Mouse (Mus musculus): ENCODE data around the gene Trim39. TPM values are rescaled to one million over a fixed set of nuclear protein-coding genes. Genes with fewer than 3 reads are reported as not detected.

The Trim39 gene
- total RNA-seq (2021), result 10 to 100 TPM; 22.3 to 23.0 TPM
- long read RNA-seq, experiment 1, partial matches to known transcripts, result 0 of 5 reads
- long read RNA-seq, experiment 1, other reads (novel, unspliced or antisense), result 1 of 5 reads
- long read RNA-seq, experiment 2, transcript Trim39-203 (7 exons, 3,204 nt), result major isoform, 8 of 23 reads
- long read RNA-seq, experiment 2, transcript Trim39-202 (5 exons, 1,465 nt), result minor isoform, 5 of 23 reads
- long read RNA-seq, experiment 2, partial matches to known transcripts, result 6 of 23 reads
- long read RNA-seq, experiment 2, other reads (novel, unspliced or antisense), result 3 of 23 reads

DNA sequence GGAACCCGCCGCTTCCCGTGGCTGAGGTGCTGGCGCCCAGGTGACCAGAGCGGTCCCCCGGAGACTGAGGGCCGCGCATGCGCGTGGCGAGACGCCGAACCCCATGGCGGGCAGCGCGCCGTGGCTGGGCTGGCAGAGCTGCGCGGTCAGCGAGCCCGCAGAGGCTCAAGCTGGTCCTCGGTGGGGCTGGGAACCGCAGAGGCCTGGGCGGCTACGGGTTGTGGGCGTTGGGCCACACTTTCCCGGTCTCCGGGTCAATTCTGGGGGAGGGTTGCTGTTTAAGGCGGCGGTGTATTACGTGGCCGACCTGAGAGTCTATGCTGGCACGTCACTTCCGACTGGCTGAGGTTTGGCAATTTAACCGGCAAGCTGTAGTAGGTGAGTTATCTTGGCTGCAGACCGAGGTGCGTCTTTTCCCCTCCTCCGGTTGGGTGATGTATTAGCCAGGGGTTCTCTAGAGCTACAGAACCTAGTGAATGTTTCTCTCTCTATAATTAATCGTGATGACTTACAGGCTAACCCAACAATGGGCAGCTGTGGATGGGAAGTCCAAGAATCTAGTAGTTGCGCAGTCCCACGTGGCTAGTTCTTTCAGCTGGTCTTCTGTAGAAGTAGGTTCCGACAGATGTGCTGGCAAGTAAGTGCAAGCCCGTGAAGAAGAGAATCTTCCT, at the start of gene Trim39:
Gene Trim39, minus strand, starts transcription at position 662 of the 671 bp plus-strand sequence.
- DNase-seq (ENCODE audit: low spot score in 2 of 2), result peak in 1 of 2 experiments; percentile 73

DNA sequence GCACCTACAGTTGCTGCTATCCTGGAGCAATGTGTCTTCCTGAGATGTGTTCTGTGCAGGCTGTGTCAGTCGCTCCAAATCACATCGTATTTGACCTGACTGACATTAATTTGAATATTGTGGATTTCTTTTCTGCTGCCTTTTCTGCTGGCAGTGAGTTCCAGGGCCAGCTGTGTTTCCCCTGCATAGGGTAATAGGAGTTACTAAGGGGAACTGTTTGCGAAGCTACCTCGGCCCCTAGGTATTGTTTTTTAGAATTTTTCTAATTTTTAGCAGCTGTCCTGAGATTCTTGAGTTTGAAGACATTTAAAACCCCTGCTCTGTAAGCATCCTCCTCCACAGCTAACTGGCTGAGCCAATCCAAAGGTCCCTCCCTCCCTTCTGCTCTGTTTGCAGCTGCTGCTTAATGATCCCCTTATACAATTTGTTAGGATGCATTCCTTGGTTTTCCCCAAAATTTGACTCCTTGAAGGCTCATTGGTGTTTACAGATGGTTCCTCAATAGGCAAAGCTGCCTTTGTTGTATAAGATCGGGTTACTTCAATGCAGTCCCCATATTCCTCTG, 43.7 kb upstream of the Trim39 start:
- no peak for DNase-seq (ENCODE audit: low spot score in 2 of 2)

DNA sequence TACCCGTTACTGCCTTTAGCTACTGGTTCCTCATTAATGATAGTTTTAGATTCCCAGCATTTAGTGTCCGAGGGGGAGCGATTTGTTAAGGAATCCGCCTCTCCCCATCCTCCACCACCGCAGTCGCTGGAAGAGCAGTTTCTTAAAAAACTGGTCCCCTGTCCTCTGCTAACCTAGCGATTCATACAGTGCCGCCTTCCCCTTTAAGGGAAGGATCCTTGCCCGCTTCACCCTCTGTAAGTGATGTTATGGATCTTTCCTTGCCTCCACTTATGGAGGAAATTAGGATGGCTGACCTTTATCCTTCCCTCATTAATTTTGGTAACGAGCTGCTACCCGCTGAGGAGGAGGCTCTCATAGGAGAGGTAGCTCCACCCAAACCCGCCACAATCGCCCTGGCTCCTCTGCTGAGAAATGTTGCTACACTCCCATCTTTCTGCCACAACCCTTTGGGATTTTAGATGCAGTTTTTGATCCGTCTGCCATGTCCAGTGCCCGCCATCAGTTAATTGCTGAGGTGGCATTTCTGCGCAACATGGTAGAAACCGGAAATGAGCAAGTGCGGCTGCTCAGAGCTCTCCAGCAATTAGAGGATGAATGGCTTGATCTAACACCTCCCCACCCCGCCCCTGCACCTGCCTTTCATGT, 43.1 kb upstream of the Trim39 start:
- DNase-seq (ENCODE audit: low spot score in 2 of 2), result peak in 1 of 2 experiments; percentile 8

DNA sequence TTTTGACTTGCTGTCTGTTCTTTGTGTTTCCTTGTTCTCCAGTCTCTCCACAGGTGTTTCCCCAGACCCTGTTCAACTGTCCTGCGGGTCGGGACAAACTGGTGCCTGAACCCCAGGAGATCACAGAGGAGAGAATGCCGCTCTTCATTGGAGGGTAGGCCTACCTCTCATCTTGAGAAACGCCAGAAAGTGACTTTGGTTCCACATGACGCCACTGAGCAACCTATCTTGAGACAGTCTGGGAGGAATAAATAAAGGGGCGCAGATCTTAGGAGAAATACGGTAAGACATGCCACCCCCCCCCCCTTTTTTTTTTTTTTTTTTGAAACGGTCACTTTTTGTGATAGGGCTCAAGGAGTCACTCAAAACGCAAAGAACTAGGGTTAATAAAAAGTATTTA, 42.5 kb upstream of the Trim39 start:
- DNase-seq (ENCODE audit: low spot score in 2 of 2), result no peak

DNA sequence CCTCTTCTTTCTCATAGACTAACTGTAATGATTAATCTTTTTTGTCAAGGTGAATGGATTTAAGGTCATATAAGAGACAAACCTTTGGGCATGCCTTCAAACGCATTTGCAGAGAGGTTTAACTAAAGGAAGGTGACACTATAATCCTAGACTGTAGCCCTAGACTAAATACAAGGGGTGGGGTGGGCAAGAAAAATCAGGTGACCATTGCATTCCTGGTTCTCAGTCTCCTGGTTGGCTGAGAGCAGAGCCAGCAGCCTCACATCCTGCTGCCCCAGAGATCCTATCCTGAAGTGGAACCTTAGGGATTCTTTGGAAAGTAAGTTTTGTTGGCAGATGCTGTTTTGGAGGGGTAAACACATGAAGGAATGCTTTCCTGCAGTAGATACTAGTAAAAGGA, 37.2 kb upstream of the Trim39 start:
- no peak for DNase-seq (ENCODE audit: low spot score in 2 of 2)

DNA sequence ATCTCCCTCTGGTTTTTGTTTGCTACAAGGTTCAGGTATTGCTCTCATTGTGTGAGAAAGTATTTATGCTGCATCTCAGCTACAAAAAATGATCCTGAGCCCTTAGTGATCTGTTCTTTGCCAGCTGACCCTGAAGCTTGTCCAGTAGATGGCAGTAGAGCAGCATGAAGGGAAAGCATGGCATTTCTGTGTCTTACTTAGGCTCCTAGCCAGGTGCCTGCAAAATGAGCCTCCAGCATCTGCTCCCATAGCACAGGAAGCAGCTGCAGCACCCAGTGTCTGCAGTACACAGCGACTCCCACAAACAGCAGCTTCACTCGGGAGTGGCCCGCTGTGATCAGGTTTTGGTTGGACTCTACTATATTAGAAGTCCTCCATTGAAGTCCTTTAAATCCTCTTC, 36.8 kb upstream of the Trim39 start:
- peak in 1 of 2 experiments; percentile 42 for DNase-seq (ENCODE audit: low spot score in 2 of 2)

DNA sequence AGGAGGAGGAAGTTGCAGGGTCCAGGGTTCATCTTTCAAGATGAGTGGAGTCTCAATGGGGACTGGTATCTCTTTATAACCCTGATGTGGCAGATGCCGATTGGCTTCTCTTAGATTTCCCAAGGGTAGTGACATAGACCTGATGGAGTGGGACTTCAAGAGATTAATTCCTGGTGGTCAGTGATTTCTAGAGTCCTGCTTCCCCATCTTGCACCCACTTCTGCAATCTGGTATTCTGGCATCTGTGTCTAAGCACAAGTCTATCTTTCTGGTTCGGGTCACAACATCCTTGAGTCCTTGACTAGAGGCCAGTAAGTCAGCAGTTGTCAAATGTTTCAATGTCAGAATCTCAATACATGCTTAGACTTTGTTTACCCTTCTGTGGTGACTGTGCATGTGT, 14.3 kb upstream of the Trim39 start, which contains the start of gene H2-M10.2:
Gene H2-M10.2, minus strand, starts transcription at position 101 of the 400 bp plus-strand sequence.
- DNase-seq (ENCODE audit: low spot score in 2 of 2), result no peak

DNA sequence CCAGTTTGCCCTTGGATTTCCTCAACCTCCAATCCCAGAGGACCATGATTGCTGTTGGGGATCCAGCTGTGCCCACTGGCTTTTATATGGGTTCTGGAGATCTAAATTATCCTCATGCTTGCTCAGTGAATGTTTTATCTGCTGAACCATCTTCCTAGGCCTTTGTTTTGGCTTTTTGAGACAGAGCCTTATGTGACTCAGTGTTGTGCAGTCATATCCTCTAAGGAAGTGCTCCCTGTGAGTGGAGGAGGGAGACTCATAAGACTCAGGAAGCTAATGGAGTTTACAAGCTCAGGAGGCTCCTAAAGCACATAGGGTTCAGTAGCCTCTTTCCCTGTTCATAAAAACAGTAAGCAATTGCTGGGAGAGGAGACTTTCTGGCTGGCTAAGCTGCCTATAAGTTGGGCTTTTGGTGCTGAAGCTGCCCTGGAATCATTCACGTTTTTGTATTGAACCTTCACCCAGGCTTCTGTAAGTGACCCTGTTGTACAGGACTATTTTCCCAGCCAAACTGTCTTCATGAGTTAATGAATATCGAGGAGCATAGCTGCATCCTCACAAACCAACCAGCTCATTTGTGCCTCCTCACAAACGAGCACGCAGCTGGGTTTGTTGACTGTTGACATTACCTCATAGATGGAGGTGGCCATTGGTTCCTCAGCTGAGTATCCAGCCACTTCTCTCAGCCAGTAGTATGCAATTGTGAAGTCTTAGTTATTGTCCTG, 9.6 kb upstream of the Trim39 start:
- DNase-seq (ENCODE audit: low spot score in 2 of 2), result no peak

DNA sequence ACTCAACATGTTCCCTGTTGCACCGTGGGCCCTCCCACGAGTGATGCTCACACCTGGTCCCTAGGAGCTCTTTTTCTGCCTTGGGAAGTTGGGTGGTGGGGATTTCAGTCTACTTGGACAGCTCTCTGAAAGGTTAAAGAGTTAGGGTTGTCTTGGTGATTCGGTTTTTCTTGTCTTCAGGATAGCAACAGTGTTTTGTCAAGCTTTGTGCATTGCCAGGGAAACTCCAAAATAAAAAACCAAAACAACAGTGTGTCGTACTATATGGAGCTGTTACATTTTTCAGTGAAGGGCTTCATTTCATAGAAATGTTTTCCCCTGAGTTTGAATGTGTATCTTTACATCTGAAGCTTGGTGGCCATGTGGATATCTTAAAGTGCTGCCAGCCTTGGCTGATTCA, 2.7 kb upstream of the Trim39 start:
- DNase-seq (ENCODE audit: low spot score in 2 of 2), result no peak

DNA sequence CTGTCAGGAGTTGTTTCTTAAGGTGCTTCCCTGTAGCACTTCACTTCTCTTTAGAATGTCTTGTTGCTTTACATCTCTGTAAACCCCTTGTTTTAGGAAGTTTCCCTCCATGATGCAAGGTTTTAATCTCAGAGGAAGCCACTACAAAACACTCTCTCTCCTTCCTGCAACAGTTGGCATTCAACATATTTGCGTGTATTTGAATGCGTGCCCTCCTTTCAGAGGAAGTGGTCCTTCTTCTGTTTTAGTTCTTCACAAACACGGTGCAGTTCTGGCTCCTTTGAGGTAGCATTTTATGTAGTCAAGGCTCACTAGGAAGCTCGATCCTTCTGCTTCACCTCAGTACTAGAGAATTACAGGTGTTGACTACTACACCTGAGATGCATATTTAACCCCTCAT, 1.7 kb upstream of the Trim39 start:
- DNase-seq (ENCODE audit: low spot score in 2 of 2), result no peak

DNA sequence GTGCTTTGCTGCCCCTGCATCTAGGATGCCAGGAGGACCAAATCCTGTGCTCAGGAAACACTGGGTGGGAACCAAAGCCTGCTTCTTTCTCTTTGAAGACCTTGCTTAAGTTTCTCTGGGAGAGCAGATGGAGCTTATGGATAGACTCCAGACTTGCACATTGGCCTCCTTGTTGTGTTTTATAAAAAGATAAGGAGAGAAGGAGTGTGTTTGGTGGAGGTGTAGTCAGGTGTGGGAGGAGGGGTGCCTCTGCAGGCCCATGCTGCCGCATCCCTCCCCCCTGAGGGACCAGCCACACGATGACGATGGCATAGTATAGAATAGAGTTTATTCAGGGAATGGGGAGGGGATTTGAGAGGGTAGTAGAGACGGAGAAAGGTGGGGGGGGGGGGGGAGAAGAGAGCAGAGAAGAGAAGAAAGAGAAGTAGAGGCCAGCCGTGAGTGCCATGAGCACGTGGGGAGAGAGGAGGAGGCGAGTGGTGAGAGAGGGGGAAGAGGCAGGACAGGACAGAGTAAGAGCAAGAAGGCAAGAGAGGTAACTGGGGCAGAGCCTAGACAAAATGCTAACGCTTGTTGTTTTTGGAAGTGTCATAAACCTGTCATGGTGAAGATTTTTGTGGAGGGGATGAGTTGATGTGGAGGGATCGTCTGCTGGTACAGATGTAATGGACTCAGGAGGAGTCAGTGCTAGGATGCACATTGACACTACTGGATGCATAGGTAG, 758 bp upstream of the Trim39 start:
- DNase-seq (ENCODE audit: low spot score in 2 of 2), result no peak

DNA sequence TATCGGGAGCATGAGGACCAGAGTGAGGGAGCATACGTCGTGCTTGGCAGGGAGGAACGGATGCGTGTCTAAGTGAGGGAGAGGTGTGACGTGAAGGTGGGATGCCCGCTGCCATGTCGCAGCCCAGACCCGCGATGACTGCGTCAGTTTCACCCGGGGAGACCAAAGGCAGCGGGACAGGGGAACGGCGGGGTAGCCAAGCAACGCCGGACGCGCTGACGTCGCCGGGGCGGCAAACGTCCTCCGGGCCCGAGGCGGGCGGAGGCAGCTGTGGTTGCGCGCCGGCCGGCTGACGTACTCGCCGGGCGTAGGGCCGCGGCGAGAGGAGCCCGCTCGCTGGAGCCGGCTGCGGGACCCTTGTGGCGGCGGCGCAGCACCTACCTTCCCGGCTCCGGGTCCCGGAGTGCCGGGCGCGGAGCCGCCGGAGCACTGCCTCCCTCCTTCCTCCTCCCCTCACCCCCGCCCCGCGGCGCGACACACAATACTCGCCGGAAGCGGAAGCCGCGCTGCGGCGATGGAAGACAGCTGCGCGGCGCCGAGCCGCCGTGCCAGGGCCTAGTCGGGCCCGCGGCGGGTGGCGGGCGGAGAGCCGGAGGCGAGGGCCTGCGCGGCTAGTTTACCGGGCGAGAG, 976 bp downstream of the Trim39 start:
- peak; percentile 73 to 85 for DNase-seq (ENCODE audit: low spot score in 2 of 2)

DNA sequence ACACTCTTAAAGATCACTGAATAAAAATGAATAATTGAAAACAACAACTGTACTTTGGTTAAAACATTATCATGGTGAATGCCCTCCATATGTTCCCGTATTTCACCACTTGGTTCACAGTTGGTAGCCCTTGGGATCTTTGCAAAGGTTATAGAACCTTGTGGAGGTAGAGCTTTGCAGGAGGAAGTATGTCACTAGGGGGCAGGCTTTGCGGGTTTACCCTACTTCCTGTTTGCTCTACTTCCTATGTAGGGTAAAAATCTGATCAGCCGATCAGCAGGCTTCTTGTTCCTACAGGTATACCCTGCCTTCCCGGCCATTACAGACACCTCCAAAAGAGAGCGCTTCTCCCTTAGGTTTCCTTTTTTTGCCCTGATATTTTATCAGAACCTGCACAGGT, 6.2 kb downstream of the Trim39 start:
- no peak for DNase-seq (ENCODE audit: low spot score in 2 of 2)

DNA sequence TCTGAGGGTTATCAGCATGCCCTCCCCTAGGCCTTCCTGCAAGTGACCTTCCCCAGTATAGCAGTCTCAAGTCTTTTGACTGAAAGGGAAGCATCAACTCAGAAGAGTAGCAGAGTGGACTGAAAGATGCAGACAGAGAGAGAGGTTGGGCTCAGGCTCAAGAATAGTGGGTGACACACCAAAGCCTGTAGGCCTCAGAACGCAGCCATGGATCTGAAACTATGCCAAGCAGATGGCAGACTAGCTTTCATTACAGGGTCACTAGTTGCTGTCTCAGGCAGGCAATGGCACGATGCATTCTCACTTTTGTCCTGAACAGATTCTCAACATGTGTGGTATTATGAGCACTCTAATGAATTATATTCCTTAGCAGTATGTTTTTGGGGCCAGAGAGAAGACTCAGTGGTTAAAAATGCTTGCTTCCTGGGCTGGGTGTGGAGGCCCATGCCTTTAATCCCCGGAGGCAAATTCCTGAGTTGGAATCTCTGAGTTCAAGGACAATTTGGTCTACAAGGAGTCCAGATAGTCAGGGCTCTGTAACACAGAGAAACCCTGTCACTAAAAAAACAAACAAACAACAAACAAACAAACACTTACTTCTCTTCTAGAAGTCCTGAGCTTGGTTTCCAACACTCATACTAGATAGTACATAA, 7.6 kb downstream of the Trim39 start:
- DNase-seq (ENCODE audit: low spot score in 2 of 2), result no peak

DNA sequence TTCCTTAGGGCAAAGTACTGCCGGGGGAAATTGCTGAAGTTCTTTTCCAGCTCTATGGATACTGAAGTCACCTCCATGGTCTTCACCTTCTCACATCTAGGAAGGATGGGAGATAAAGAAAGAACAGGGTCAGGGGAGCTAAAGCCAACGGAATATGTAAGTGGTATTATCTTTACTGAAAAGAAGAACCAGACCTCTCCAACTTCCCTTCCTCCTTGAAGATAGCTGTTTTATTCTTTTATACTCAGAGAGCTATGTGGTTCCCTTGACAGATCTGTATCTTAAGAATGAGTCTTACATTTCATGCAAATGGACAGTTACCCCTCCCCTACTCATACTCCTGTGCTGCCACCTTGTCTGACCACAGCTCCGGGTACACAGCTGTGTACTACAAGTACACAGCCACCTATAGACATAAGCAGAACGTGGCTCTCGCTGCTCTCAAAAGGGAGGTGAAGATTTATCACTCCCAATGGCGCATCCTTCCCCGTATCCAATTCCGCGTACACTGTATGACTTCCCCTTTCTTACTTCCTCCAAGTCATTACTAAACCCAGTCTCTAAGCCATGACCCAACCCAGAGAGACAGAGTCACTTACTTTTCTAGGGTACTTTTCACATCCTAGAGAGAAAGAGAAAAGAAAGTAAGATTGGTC, 10.4 kb downstream of the Trim39 start:
- DNase-seq (ENCODE audit: low spot score in 2 of 2), result no peak

DNA sequence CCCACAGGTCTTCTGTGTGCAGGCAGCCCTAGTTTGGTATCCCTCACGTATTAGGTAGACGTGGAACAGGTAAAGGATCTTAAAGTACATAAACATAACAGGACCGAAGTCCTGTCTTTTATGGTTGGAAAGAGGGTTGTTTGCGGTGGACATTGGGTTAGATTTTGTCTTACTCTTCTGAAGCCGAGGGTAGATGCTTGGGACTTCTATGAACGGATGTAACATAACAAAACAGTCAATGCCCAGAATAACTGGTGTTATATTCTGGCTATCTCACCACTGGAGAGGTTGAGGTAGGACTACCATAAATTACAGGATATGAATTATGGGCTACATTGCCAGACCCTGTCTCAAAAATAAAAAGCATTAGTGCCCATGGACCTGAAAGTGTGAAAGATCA, 14.1 kb downstream of the Trim39 start, which contains the start of gene Rpp21:
Gene Rpp21, minus strand, starts transcription at position 101 of the 400 bp plus-strand sequence.
- DNase-seq (ENCODE audit: low spot score in 2 of 2), result no peak

DNA sequence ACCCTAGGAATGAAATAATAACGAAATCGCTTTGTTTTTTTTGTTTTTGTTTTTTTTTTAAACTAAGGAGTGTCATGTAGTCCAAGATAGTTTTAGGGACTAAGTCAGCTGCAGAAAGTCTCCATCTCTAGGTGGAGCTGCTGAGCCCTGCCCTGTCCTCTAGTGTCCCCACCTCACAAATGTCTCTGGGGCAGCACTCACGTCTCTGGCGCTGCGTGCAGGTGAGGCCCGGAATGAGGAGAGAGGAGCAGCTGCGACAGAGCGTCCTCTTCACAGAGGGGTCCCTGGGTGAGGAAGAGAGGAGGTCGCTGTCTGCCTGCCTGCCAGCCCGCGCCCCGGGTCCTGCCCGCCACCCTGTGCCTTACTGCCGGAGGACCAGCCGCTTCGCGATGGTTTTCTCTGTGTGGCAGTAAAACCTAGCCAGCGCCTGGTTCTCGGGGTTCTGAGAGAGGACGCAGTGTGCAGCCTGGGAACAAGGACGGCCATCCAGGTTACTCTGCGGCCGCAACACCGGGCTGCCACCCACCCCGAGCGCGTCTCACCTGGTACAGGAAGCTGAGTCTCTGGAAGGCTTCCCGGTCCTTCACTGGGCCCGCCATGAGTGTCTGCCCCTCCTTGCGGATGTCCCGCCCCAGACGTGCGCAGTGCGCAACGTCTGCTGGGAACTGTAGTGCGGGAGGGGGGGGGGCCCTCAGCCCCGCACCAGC, 14.7 kb downstream of the Trim39 start:
- peak; percentile 38 to 62 for DNase-seq (ENCODE audit: low spot score in 2 of 2)

DNA sequence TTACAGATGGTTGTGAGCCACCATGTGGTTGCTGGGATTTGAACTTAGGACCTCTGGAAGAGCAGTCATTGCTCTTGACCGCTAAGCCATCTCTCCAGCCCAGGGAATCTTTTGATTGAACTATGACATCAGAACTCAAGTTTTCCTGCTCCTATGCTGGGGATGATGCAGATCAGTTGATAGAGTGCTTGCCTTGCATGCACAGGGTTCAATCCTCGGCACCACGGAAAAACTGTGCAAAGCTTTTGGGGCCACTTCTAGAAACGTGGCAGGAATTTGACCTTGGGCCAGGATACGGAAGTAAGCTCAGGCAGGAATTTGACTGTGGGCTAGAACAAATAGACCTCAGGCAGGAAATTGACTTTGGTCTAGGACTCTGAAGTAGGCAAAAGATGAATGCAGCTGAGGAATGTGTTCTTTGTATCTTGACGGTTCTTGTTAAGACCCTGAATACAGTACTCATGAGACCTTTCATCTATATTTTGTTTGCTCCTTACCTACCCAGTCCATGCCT, 18.9 kb downstream of the Trim39 start:
- DNase-seq (ENCODE audit: low spot score in 2 of 2), result no peak

Data from adrenal gland, postnatal 4 days (tissue).